Mouse (Mus musculus): ENCODE measurements around the gene Atad2b. TPM values are rescaled to one million over a fixed set of nuclear protein-coding genes. Genes with fewer than 3 reads are reported as not detected.
"Not testable (repeated sequence)": the region's sequence is repeated elsewhere in the genome, so short reads cannot be mapped to it uniquely, and the experiment has no call there.

Gene Atad2b
- total and polyA plus RNA-seq, 2 experiments from 2014 or later: 4.9 to 18.2 TPM

GRCm38 (mm10) chr12:4882086-4882485 is 35.1 kb upstream of the Atad2b start:
- ATAC-seq (ENCODE audit: insufficient read depth, low read depth) (no peak), DNase-seq (ENCODE audit: low spot score) (no peak)
- Histone ChIP-seq H3K27me3 (ENCODE audit: control insufficient read depth, insufficient read depth, low read length) (no peaks in the 10 kb centered on the region), H3K4me3 (ENCODE audit: low read depth, low read length) (no peak overlapping the region), H3K4me1 (ENCODE audit: control insufficient read depth, insufficient read depth) (no peaks in the 10 kb centered on the region), H3K9me3 (replicated peaks; ENCODE audit: control insufficient read depth, low read length) (no peaks in the 10 kb centered on the region), H3K27ac (ENCODE audit: low read depth) (no peak overlapping the region), H3K4me2 (ENCODE audit: low read depth, low read length) (no peak overlapping the region), H3K36me3 (replicated peaks; ENCODE audit: control insufficient read depth, insufficient read depth, low read length) (peaks cover 43% of the 10 kb centered on the region), H3K9ac (replicated peaks; ENCODE audit: low read depth, low read length) (no peak overlapping the region)
- TF ChIP-seq EP300 (IDR thresholded peaks at IDR 0.05; ENCODE audit: low read depth) (no peak), CTCF (IDR thresholded peaks at IDR 0.05; ENCODE audit: low read depth) (no peak)
- WGBS: 87% methylated on average over 2 of the region's 2 CpGs

GRCm38 (mm10) chr12:4885062-4885461 is 32.1 kb upstream of the Atad2b start:
- Histone ChIP-seq H3K4me3 (ENCODE audit: low read depth, low read length) (no peak overlapping the region), H3K9me3 (replicated peaks; ENCODE audit: control insufficient read depth, low read length) (no peaks in the 10 kb centered on the region), H3K27ac (ENCODE audit: low read depth) (no peak overlapping the region), H3K27me3 (ENCODE audit: control insufficient read depth, insufficient read depth, low read length) (no peaks in the 10 kb centered on the region), H3K4me2 (ENCODE audit: low read depth, low read length) (no peak overlapping the region), H3K36me3 (replicated peaks; ENCODE audit: control insufficient read depth, insufficient read depth, low read length) (peaks cover 29% of the 10 kb centered on the region), H3K9ac (replicated peaks; ENCODE audit: low read depth, low read length) (no peak overlapping the region), H3K4me1 (ENCODE audit: control insufficient read depth, insufficient read depth) (no peaks in the 10 kb centered on the region; the same call in 1 of the 2 replicates)
- ATAC-seq (ENCODE audit: insufficient read depth, low read depth) (no peak), DNase-seq (ENCODE audit: low spot score) (no peak)
- no peak for TF ChIP-seq EP300 (IDR thresholded peaks at IDR 0.05; ENCODE audit: low read depth)
- 74% methylated on average over 1 of the region's 1 CpGs for whole genome bisulfite sequencing

- not testable (repeated sequence) for H3K4me3 ChIP-seq (ENCODE audit: low read depth, low read length); H3K27ac ChIP-seq (ENCODE audit: low read depth); H3K27me3 ChIP-seq (ENCODE audit: control insufficient read depth, insufficient read depth, low read length); H3K9me3 ChIP-seq (replicated peaks; ENCODE audit: control insufficient read depth, low read length); H3K4me1 ChIP-seq (ENCODE audit: control insufficient read depth, insufficient read depth); H3K4me2 ChIP-seq (ENCODE audit: low read depth, low read length); ATAC-seq (ENCODE audit: insufficient read depth, low read depth); H3K9ac ChIP-seq (replicated peaks; ENCODE audit: low read depth, low read length); DNase-seq (ENCODE audit: low spot score)
- 94% methylated on average over 4 of the region's 4 CpGs for WGBS
- H3K36me3 ChIP-seq (replicated peaks; ENCODE audit: control insufficient read depth, insufficient read depth, low read length): peaks cover 34% of the 10 kb centered on the region
Observed at GRCm38 (mm10) chr12:4886581-4886980, 30.6 kb upstream of the Atad2b start.

- ATAC-seq (ENCODE audit: insufficient read depth, low read depth) (no peak), DNase-seq (ENCODE audit: low spot score) (no peak)
- H3K27me3 ChIP-seq (ENCODE audit: control insufficient read depth, insufficient read depth, low read length): no peaks in the 10 kb centered on the region
- H3K4me2 ChIP-seq (ENCODE audit: low read depth, low read length): no peak overlapping the region
- no peak overlapping the region for H3K27ac ChIP-seq (ENCODE audit: low read depth)
- no peaks in the 10 kb centered on the region; the same call in 1 of the 2 replicates for H3K4me1 ChIP-seq (ENCODE audit: control insufficient read depth, insufficient read depth)
- H3K9ac ChIP-seq (replicated peaks; ENCODE audit: low read depth, low read length): no peak overlapping the region
- no peak for TF ChIP-seq EP300 (IDR thresholded peaks at IDR 0.05; ENCODE audit: low read depth)
- TF ChIP-seq CTCF (IDR thresholded peaks at IDR 0.05; ENCODE audit: low read depth): no peak
- H3K9me3 ChIP-seq (replicated peaks; ENCODE audit: control insufficient read depth, low read length): no peaks in the 10 kb centered on the region
- H3K36me3 ChIP-seq (replicated peaks; ENCODE audit: control insufficient read depth, insufficient read depth, low read length): 0 out of 2 replicates have a peak, but pooled peaks cover 21% of the 10 kb centered on the region
- no peak overlapping the region for H3K4me3 ChIP-seq (ENCODE audit: low read depth, low read length)
Observed at GRCm38 (mm10) chr12:4888739-4889138, 28.4 kb upstream of the Atad2b start.

GRCm38 (mm10) chr12:4889251-4889650 is 27.9 kb upstream of the Atad2b start:
- Histone ChIP-seq H3K4me2 (ENCODE audit: low read depth, low read length) (no peak overlapping the region), H3K4me1 (ENCODE audit: control insufficient read depth, insufficient read depth) (no peaks in the 10 kb centered on the region; the same call in 1 of the 2 replicates), H3K9me3 (replicated peaks; ENCODE audit: control insufficient read depth, low read length) (no peaks in the 10 kb centered on the region), H3K9ac (replicated peaks; ENCODE audit: low read depth, low read length) (no peak overlapping the region), H3K4me3 (ENCODE audit: low read depth, low read length) (no peak overlapping the region), H3K36me3 (replicated peaks; ENCODE audit: control insufficient read depth, insufficient read depth, low read length) (0 out of 2 replicates have a peak, but pooled peaks cover 25% of the 10 kb centered on the region), H3K27ac (ENCODE audit: low read depth) (no peak overlapping the region), H3K27me3 (ENCODE audit: control insufficient read depth, insufficient read depth, low read length) (no peaks in the 10 kb centered on the region)
- WGBS: 30% methylated on average over 2 of the region's 2 CpGs
- TF ChIP-seq EP300 (IDR thresholded peaks at IDR 0.05; ENCODE audit: low read depth): no peak
- no peak for TF ChIP-seq CTCF (IDR thresholded peaks at IDR 0.05; ENCODE audit: low read depth)
- ATAC-seq (ENCODE audit: insufficient read depth, low read depth) (no peak), DNase-seq (ENCODE audit: low spot score) (no peak)

- H3K9me3 ChIP-seq (replicated peaks; ENCODE audit: control insufficient read depth, low read length): no peaks in the 10 kb centered on the region
- no peak for DNase-seq (ENCODE audit: low spot score)
- no peak overlapping the region for H3K4me3 ChIP-seq (ENCODE audit: low read depth, low read length)
- H3K4me2 ChIP-seq (ENCODE audit: low read depth, low read length): no peak overlapping the region
- H3K4me1 ChIP-seq (ENCODE audit: control insufficient read depth, insufficient read depth): no peaks in the 10 kb centered on the region; the same call in 1 of the 2 replicates
- 94% methylated on average over 1 of the region's 1 CpGs for WGBS
- H3K36me3 ChIP-seq (replicated peaks; ENCODE audit: control insufficient read depth, insufficient read depth, low read length): 0 out of 2 replicates have a peak, but pooled peaks cover 24% of the 10 kb centered on the region
- no peak for ATAC-seq (ENCODE audit: insufficient read depth, low read depth)
- no peak for TF ChIP-seq CTCF (IDR thresholded peaks at IDR 0.05; ENCODE audit: low read depth)
- no peak for TF ChIP-seq EP300 (IDR thresholded peaks at IDR 0.05; ENCODE audit: low read depth)
- H3K9ac ChIP-seq (replicated peaks; ENCODE audit: low read depth, low read length): no peak overlapping the region
- no peak overlapping the region for H3K27ac ChIP-seq (ENCODE audit: low read depth)
- no peaks in the 10 kb centered on the region for H3K27me3 ChIP-seq (ENCODE audit: control insufficient read depth, insufficient read depth, low read length)
Observed at GRCm38 (mm10) chr12:4889891-4890290, 27.3 kb upstream of the Atad2b start.
